Mouse (Mus musculus) retina, embryonic 14.5 days (tissue): ENCODE results near the gene Cav3.

Experiments
- DNase-seq: peaks from one replicate; pipeline ENCODE4 v3.0.0-alpha.2; 2015; ENCODE audit warnings: low spot score

The Cav3 gene

DNA sequence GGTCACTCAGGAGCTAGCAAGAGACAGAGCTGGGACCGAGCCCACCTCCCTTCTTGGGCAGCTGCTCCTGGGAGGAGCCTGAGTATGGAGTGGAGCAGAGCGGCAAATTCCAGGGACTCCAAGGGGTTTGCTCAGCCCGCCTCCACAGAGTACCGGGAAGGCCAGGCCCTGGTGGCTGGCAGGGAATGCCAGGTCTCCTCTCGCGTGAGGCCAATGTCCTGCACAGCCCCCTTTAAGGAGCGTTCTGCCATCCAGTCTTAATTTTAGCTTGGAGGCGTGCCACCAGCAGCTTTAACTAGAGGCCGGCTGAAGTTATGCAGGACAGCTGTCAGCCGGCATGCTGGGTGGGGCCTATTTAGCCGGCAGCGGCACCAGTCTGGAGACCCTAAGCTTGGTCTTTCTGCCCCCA, at the start of gene Cav3:
TSS of gene Cav3 (plus strand) at position 165 of the 409 bp plus-strand sequence.
- DNase-seq: no peak

GRCm38 (mm10) chr6:112419333-112419732, 40.0 kb upstream of the Cav3 start:
- DNase-seq: no peak

- no peak for DNase-seq
Measured at GRCm38 (mm10) chr6:112420883-112421282, 38.4 kb upstream of the Cav3 start.

GRCm38 (mm10) chr6:112423746-112424501, 35.4 kb upstream of the Cav3 start:
- DNase-seq: no peak

- no peak for DNase-seq
Measured at GRCm38 (mm10) chr6:112426018-112426732, 33.1 kb upstream of the Cav3 start.

DNA sequence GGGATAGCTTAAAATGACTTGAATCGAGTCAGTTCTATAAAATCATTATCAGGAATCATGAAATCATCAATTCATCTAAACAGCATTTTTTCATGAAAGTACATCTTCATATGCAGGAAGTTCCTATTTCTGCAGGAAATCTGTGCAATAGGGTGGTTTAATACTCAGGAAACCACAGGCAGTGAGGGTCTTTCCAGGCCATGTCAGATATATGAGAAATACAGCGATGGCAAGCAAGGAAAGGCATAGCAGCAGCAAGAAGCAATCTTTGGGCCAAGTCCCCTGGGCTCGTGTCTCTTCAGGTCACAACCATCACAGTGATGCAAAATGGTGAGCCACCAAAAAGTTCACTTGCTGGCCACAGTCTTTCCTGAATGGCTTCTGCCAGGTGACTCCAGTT, 13.6 kb upstream of the Cav3 start:
- no peak for DNase-seq

- DNase-seq: no peak
Measured at GRCm38 (mm10) chr6:112461459-112461858, 2.2 kb downstream of the Cav3 start.

DNA sequence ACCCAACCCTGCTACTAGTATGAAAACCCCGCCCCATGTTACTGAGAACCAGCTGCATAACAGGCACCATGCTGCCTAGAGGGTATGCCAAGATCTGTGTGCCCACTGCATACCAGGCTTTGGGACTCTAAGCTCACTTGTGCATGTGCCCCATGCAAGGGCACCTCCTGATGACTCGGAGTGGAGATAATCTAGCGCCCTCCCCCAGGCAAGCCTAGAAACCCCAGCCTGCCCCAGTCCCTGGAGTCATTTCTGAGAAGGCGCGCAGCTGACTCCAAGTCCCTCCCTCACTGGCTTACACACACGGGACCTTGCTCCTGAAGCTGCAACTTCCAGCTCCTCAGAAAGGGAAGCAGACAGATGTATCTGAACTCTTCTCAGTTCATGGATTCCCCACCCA, 4.0 kb downstream of the Cav3 start:
- DNase-seq: no peak

GRCm38 (mm10) chr6:112465441-112465840, 6.1 kb downstream of the Cav3 start:
- no peak for DNase-seq

GRCm38 (mm10) chr6:112466001-112466400, 6.7 kb downstream of the Cav3 start:
- DNase-seq: no peak

GRCm38 (mm10) chr6:112471644-112472043, 12.3 kb downstream of the Cav3 start:
- no peak for DNase-seq

- DNase-seq: no peak
Measured at GRCm38 (mm10) chr6:112479861-112480260, 20.6 kb downstream of the Cav3 start.

- peak; percentile 69 for DNase-seq
Measured at GRCm38 (mm10) chr6:112484316-112484715, 25.0 kb downstream of the Cav3 start.

DNA sequence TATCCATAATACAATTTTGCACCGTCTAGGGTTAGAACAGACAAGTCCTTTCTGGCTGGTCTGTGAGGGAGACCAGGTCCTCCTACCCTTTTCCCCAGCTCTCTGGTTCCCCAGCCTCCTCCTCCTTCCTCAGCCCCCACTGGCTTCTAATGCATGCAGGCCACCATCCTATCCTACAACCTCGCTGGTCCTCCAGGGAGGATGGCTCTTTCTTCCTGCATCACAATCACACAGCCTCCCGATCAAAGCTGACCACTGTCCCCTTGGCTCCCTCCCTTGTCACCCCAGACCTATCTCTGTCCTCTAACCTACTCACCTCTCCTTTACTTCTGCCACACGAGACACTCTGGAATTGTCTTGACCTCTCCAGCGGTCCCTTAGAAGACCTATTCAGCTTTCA, 28.7 kb downstream of the Cav3 start:
- DNase-seq: no peak

DNA sequence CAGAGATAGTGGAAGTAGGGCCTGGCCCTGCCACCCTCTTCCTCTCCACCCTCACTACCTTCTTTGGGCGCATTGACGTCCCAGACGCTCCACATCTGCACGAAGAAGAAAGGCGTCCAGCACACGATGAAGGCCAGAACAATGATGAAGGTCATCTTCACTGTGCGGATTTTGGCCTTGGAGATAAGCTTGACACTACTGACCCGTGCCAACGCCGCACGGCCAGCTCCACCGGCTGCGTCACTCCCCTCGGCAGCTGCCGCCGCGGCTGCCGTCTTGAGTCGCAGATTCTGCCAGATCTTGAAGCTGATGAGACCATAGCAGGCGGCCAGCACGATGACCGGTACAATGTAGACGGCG, 29.5 kb downstream of the Cav3 start:
- no peak for DNase-seq

- DNase-seq: peak; percentile 59
Measured at GRCm38 (mm10) chr6:112489181-112489909, 30.0 kb downstream of the Cav3 start.

DNA sequence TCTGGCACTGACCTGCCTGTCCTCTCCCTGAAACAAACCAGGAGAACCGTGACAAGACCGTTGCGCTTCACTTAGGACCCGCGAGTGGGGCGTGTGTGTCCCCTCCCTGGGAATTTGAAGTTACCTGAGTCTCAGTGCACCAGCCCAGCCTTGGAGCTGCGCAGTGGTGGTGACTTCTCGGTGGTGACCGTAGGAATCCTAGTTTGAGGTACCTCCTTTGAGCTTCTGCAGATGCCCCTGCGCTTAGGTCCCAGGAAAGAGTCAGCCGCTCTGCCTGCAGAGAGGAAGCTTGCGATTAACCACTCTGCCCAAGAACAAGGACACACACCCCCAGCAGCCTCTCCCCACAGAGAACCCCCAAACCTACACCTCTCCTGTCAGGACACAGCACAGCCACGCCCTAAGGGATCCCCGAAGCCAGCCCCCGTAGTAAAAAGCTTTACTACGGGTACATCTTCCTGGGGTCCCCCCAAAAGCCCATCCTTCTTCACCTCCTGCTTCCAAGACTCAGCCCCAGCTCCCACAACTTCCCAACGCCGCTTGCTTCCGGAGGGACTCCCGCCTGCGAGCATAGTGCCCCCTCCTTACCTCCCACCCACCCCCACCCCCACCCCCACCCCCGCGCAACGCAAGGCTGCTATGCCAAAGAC, 30.7 kb downstream of the Cav3 start, which contains the start of gene Oxtr:
TSS of gene Oxtr (minus strand) at position 34 of the 650 bp plus-strand sequence.
- no peak for DNase-seq

- DNase-seq: peak; percentile 93
Measured at GRCm38 (mm10) chr6:112490625-112491242, 31.4 kb downstream of the Cav3 start.

- DNase-seq: no peak
Measured at GRCm38 (mm10) chr6:112491521-112491920, 32.2 kb downstream of the Cav3 start.

DNA sequence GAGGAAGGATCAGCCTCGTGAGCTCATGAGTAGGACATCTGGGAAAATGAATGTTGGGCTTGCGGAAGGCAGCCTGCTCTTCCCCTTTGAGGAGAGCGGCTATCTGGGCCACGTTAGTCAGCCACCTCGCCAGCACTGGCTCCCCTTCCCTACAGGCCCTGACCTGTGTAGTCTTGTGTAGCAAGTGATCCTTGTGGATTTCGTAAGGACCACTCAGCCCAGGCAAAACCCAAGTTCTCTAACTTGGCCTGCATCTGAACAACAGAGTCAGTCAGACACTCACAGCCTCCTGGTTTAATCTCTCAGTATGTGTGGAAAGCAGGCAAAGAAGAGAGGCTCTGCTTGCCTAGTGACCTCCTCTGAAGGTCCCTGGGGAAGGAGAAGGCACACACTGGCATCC, 33.4 kb downstream of the Cav3 start:
- DNase-seq: no peak

- DNase-seq: no peak
Measured at GRCm38 (mm10) chr6:112493371-112493770, 34.1 kb downstream of the Cav3 start.

GRCm38 (mm10) chr6:112494620-112495081, 35.3 kb downstream of the Cav3 start:
- peak; percentile 60 for DNase-seq
